Mouse (Mus musculus): ENCODE measurements around the gene Otud3. TPM values are rescaled to one million over a fixed set of nuclear protein-coding genes. Genes with fewer than 3 reads are reported as not detected.

Otud3 gene
- total and polyA plus RNA-seq, 3 experiments: 11.3 to 15.0 TPM; not detected in 1

DNA sequence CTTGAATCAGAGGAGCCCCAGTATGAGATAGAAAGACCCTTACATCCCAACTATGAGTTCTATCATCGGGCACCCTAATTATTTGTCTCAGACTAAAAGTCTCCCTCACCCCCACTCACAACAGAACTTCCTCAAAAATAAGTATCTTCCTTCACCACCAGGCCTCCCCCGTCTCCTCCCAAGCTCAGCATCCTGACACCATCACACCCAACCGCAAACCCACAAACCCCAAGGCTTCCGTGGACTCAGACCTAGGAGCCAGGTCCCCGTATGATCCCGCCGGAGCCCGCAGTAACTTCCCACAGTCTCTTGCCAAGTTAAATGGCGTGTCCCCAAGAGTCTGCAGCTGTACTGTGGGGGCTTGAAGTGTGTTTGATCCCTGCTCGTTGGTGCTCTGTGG, 56.2 kb downstream of the Otud3 start (continued):
- TF ChIP-seq HCFC1 (IDR thresholded peaks at IDR 0.05; ENCODE audit: low read depth, low read length) (no peak), USF1 (IDR thresholded peaks at IDR 0.05; ENCODE audit: low read depth, low read length) (no peak), CHD2 (IDR thresholded peaks at IDR 0.05; ENCODE audit: low read length) (no peak), USF2 (IDR thresholded peaks at IDR 0.05; ENCODE audit: borderline replicate concordance in 1 of 2, insufficient read depth in 1 of 2, low read depth in 1 of 2, low read length in 2 of 2) (no peak), POLR2AphosphoS5 (IDR thresholded peaks at IDR 0.05; ENCODE audit: borderline replicate concordance, low read depth, low read length) (no peak), POLR2A (IDR thresholded peaks at IDR 0.05; ENCODE audit: control insufficient read depth in 1 of 2, insufficient read depth in 1 of 2, low read depth in 1 of 2, low read length in 2 of 2, poor library complexity in 1 of 2) (no peak), JUND (IDR thresholded peaks at IDR 0.05; ENCODE audit: low read depth, low read length) (no peak), E2F4 (IDR thresholded peaks at IDR 0.05; ENCODE audit: borderline replicate concordance, low read depth, low read length) (no peak), KAT2A (conservative IDR thresholded peaks at IDR 0.05; ENCODE audit: low read depth, low read length) (no peak)

DNA sequence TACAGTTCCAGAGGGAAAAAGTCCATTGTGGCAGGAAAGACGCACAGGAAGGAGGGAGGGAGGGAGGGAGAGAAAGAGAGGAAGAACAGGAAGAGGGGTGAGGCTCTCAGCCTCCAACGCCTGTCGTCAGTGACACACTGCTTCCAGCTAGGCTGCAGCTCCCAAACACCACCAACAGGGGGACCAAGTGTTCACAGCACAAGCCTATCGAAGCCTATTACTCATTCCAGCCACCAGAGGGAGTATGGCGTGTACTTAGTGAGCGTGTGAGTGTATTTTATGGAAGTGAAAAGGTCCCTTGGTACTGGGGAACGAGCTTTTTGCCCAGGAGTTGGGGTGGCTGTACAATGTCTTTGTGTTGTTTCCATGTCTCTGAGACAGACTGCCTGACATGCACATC, 57.3 kb downstream of the Otud3 start:
- peak; percentile 91 for DNase-seq (ENCODE audit: low read depth, low spot score)
- Histone ChIP-seq H3K9ac (ENCODE audit: control insufficient read depth, low read depth, low read length, poor library complexity, severe bottlenecking) (no peak overlapping the region), H3K4me3 (ENCODE audit: control insufficient read depth in 1 of 2, insufficient read depth in 1 of 2, low read depth in 2 of 2, low read length in 2 of 2) (no peak overlapping the region), H3K9me3 (replicated peaks; ENCODE audit: insufficient read depth, low read length) (no peaks in the 10 kb centered on the region), H3K36me3 (ENCODE audit: control insufficient read depth in 1 of 2, insufficient read depth in 2 of 2, low read length in 2 of 2) (no peaks in the 10 kb centered on the region), H3K79me2 (ENCODE audit: control insufficient read depth, insufficient read depth, low read length, poor library complexity) (no peaks in the 10 kb centered on the region), H3K27me3 (ENCODE audit: control insufficient read depth in 1 of 2, insufficient read depth in 2 of 2, low read length in 2 of 2) (no peaks in the 10 kb centered on the region), H3K4me1 (ENCODE audit: control insufficient read depth in 1 of 2, insufficient read depth in 2 of 2, low read length in 2 of 2) (peaks cover 0 to 9% of the 10 kb centered on the region in 2 experiments; a peak in 1 of 4 replicates), H3K27ac (ENCODE audit: control insufficient read depth, low read depth, low read length) (no peak overlapping the region)
- no peak for TF ChIP-seq MAFK (IDR thresholded peaks at IDR 0.05; ENCODE audit: borderline replicate concordance, low read depth, low read length)
- no peak for TF ChIP-seq POLR2A (IDR thresholded peaks at IDR 0.05; ENCODE audit: control insufficient read depth in 1 of 2, insufficient read depth in 1 of 2, low read depth in 1 of 2, low read length in 2 of 2, poor library complexity in 1 of 2)
- no peak for TF ChIP-seq RCOR1 (IDR thresholded peaks at IDR 0.05; ENCODE audit: low read depth, low read length)
- TF ChIP-seq MYC (IDR thresholded peaks at IDR 0.05; ENCODE audit: low read depth, low read length): 0 out of 2 replicates have a peak, but pooled peaks have one; percentile 38
- TF ChIP-seq TBP (IDR thresholded peaks at IDR 0.05; ENCODE audit: low read depth, low read length): no peak
- TF ChIP-seq TAL1 (IDR thresholded peaks at IDR 0.05; ENCODE audit: low read length): no peak
- no peak for TF ChIP-seq MAX (IDR thresholded peaks at IDR 0.05; ENCODE audit: low read length)
- 0 out of 2 replicates have a peak, but pooled peaks have one; percentile 34 for TF ChIP-seq SIN3A (IDR thresholded peaks at IDR 0.05; ENCODE audit: low read length)
- TF ChIP-seq MAZ (IDR thresholded peaks at IDR 0.05; ENCODE audit: low read depth, low read length): 0 out of 2 replicates have a peak, but pooled peaks have one; percentile 25
- no peak for TF ChIP-seq POLR2AphosphoS5 (IDR thresholded peaks at IDR 0.05; ENCODE audit: borderline replicate concordance, low read depth, low read length)
- TF ChIP-seq ZMIZ1 (IDR thresholded peaks at IDR 0.05; ENCODE audit: low read depth, low read length): no peak
- TF ChIP-seq ZKSCAN1 (IDR thresholded peaks at IDR 0.05; ENCODE audit: low read depth, low read length): no peak
- TF ChIP-seq NRF1 (IDR thresholded peaks at IDR 0.05; ENCODE audit: insufficient read depth, low read depth, low read length, poor library complexity, severe bottlenecking): no peak
- TF ChIP-seq CHD1 (IDR thresholded peaks at IDR 0.05; ENCODE audit: low read depth, low read length): no peak
- TF ChIP-seq JUND (IDR thresholded peaks at IDR 0.05; ENCODE audit: low read depth, low read length): no peak
- TF ChIP-seq UBTF (IDR thresholded peaks at IDR 0.05; ENCODE audit: borderline replicate concordance, insufficient read depth, low read depth, low read length): no peak
- no peak for TF ChIP-seq MYB (IDR thresholded peaks at IDR 0.05; ENCODE audit: low read depth, low read length)
- TF ChIP-seq POLR2AphosphoS2 (IDR thresholded peaks at IDR 0.05; ENCODE audit: low read length): no peak
- TF ChIP-seq RAD21 (IDR thresholded peaks at IDR 0.05; ENCODE audit: low read depth, low read length): peak; percentile 60
- no peak for TF ChIP-seq MEF2A (IDR thresholded peaks at IDR 0.05; ENCODE audit: extremely low read depth, insufficient replicate concordance, low read depth, low read length, poor library complexity, severe bottlenecking)
- no peak for TF ChIP-seq GABPA (IDR thresholded peaks at IDR 0.05; ENCODE audit: low read depth, low read length)
- TF ChIP-seq USF2 (IDR thresholded peaks at IDR 0.05; ENCODE audit: borderline replicate concordance in 1 of 2, insufficient read depth in 1 of 2, low read depth in 1 of 2, low read length in 2 of 2): no peak
- 0 out of 2 replicates have a peak, but pooled peaks have one; percentile 15 for TF ChIP-seq ELF1 (IDR thresholded peaks at IDR 0.05; ENCODE audit: low read depth, low read length)
- peak; percentile 55 for TF ChIP-seq ZC3H11A (IDR thresholded peaks at IDR 0.05; ENCODE audit: low read depth, low read length)
- TF ChIP-seq MXI1 (IDR thresholded peaks at IDR 0.05; ENCODE audit: low read depth, low read length): no peak
- TF ChIP-seq NELFE (IDR thresholded peaks at IDR 0.05; ENCODE audit: low read depth, low read length): no peak
- no peak for TF ChIP-seq EP300 (IDR thresholded peaks at IDR 0.05; ENCODE audit: low read depth in 1 of 2, low read length in 2 of 2)
- TF ChIP-seq CHD2 (IDR thresholded peaks at IDR 0.05; ENCODE audit: low read length): no peak
- TF ChIP-seq E2F4 (IDR thresholded peaks at IDR 0.05; ENCODE audit: borderline replicate concordance, low read depth, low read length): no peak
- no peak for TF ChIP-seq TCF12 (IDR thresholded peaks at IDR 0.05; ENCODE audit: low read depth, low read length)
- 0 out of 2 replicates have a peak, but pooled peaks have one; percentile 35 for TF ChIP-seq HCFC1 (IDR thresholded peaks at IDR 0.05; ENCODE audit: low read depth, low read length)
